Mouse (Mus musculus) spleen, adult 18-20 months (tissue): ENCODE results near the gene Atf7ip.

Experiments used
- DNase-seq, 2 experiments: peaks; one replicate each; pipeline ENCODE4 v3.0.0; 2022; ENCODE audit warnings: mixed read lengths in 2 of 2

Gene Atf7ip

DNA sequence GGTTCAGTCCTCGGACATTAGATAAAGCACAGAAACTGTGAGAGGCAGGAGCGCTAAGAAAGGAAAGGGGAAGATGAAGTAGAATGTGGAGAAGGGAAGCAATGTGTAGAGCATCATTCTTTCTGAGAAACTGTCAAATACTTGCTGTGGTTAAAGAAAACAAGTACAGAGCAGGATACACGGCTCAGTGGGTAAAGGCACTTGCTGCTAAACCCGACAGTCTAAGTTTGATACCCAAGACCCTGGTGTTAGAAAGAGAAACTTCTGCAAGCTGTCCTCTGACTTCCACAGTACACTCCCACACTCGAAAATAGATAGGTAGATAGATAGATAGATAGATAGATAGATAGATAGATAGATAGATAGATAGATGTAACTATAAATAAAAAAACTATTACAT is 147.4 kb downstream of the Atf7ip start:
- DNase-seq: no peak

- no peak for DNase-seq
Observed at GRCm38 (mm10) chr6:136654470-136654869, 148.5 kb downstream of the Atf7ip start.

GRCm38 (mm10) chr6:136655786-136656185 is 149.8 kb downstream of the Atf7ip start:
- DNase-seq: no peak

DNA sequence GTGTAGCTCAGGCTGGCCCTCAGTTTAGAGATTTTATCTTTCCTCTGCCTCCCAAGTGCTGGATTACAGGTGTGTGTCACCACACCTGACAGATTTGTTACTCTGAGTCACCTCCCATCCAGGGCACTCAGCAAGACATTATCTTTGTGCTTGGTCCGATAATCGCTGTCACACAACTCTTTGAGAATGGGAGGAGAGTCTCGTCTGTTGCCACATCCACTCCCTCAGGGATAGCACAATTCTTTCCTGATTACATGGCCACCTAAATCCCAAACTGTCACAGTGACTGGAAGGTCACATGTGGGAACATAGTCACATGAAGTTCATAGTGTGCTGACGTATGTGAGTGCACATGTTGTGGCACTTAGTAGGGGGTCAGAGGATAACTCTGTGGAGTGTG is 152.3 kb downstream of the Atf7ip start:
- DNase-seq: no peak

GRCm38 (mm10) chr6:136659226-136659625 is 153.3 kb downstream of the Atf7ip start:
- no peak for DNase-seq
